Mouse (Mus musculus) limb, embryonic 12.5 days (tissue): ENCODE results near the gene Cacnb4. TPM values are rescaled to one million over a fixed set of nuclear protein-coding genes. Genes with fewer than 3 reads are reported as not detected.

Experiments used
- ATAC-seq: fragments of 200-750 bp; cut with Nextera tagmentation; 2 replicates; pipeline ENCODE4 v1.8.0; 2017; ENCODE audit warnings: low read depth, moderate TSS enrichment; ENCODE audit not compliant: insufficient number of reproducible peaks, insufficient read depth, low FRiP score, low TSS enrichment
- H3K27ac ChIP-seq: fragments of 300-500 bp; sonication (generic); 2 replicates; pipeline ENCODE4 v1.5.1; 2016; ENCODE audit warnings: mild to moderate bottlenecking, moderate library complexity
- H3K27me3 ChIP-seq: fragments of 300-500 bp; sonication (generic); 2 replicates; pipeline ENCODE4 v1.6.1; 2016; ENCODE audit warnings: mild to moderate bottlenecking, moderate library complexity
- H3K36me3 ChIP-seq: fragments of 300-500 bp; sonication (generic); 2 replicates; pipeline ENCODE4 v1.6.1; 2016; ENCODE audit warnings: mild to moderate bottlenecking, moderate library complexity
- H3K4me1 ChIP-seq: fragments of 300-500 bp; sonication (generic); replicated peaks from 2 replicates; pipeline ENCODE4 v1.6.1; 2016
- H3K4me2 ChIP-seq: fragments of 300-500 bp; sonication (generic); 2 replicates; pipeline ENCODE4 v1.6.1; 2016; ENCODE audit warnings: mild to moderate bottlenecking, moderate library complexity
- H3K4me3 ChIP-seq: fragments of 300-500 bp; sonication (generic); replicated peaks from 2 replicates; pipeline ENCODE4 v1.5.1; 2016; ENCODE audit warnings: mild to moderate bottlenecking
- H3K9ac ChIP-seq: fragments of 300-500 bp; sonication (generic); replicated peaks from 2 replicates; pipeline ENCODE4 v1.6.1; 2016; ENCODE audit warnings: mild to moderate bottlenecking, moderate library complexity
- H3K9me3 ChIP-seq: fragments of 300-500 bp; sonication (generic); 2 replicates; pipeline ENCODE4 v1.6.1; 2016; ENCODE audit warnings: mild to moderate bottlenecking, moderate library complexity
- WGBS: fragments of 180-500 bp; shearing (Covaris S2); methylation state at CpG from one replicate; pipeline ENCODE4 v1.1.7; 2016; 5-methylcytosine and 5-hydroxymethylcytosine counted together
- polyA plus RNA-seq: library from polyadenylated mRNA; unstranded; fragments of >200 nt; fragmentation: Nextera tagmentation; extraction: Ambion mirVana; gene quantifications from 2 replicates; pipeline ENCODE4 v1.2.1, GENCODE M21; 2016

The Cacnb4 gene
- polyA plus RNA-seq, 1 experiment from 2014 or later, result 0.88 TPM

DNA sequence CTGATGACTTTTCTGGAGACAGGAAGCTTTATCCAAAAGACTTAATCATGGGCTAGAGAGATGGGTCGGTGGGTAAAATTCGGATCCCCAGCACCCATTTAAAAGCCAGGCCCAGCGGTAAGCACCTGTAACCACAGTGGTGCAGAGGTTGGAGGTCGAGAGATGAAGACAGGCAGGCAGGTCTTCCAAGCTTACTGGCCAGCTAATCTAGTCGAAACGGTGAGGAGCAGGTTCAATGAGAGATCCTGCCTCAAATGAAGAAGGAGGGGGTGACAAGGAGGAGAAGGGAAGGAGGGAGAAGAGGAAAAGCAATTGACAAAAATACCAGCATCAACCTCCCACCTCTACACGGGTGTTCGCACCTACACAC, 72.0 kb downstream of the Cacnb4 start:
- Histone ChIP-seq H3K4me2 (no peak overlapping the region), H3K4me3 (no peak overlapping the region), H3K27me3 (no peaks in the 10 kb centered on the region), H3K36me3 (no peaks in the 10 kb centered on the region), H3K4me1 (no peaks in the 10 kb centered on the region), H3K9ac (no peak overlapping the region), H3K27ac (no peak overlapping the region), H3K9me3 (no peaks in the 10 kb centered on the region)
- ATAC-seq, result no peak
- 83% methylated on average over 8 of the region's 8 CpGs for WGBS

DNA sequence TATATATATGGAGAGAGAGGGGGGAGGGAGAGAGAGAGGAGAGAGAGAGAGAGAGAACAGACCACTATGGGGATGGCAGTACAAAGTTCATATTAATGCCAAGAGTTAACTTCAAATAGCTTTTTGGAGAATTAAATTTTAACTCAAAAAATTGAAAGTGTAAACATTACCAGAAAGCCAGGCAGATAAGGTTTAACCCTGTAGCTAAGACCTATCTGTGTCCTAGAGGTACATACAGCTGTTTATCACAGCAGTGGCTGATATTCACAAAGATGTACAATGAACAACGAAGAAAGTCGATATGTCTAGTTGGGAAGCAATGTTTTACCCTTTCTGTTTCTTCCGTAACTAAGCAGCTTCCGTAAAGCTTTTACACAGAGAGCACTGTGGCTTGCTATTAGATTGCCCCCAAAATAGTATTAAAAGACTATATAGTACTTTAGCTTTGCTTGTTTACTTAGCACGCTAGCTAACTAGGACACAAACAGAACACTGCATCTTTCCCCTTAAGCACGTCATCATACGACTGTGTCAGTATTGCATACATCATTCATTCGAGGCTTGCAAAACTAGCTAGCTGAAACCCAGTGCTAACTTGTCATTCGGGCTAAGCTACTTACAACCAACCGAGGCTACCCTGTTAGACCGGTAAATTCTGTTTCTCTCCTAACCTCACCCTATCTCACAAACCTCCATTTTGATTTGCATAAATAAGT, 72.5 kb downstream of the Cacnb4 start:
- Histone ChIP-seq H3K9ac (no peak overlapping the region), H3K36me3 (no peaks in the 10 kb centered on the region), H3K9me3 (no peaks in the 10 kb centered on the region), H3K27ac (no peak overlapping the region), H3K4me1 (no peaks in the 10 kb centered on the region), H3K4me2 (no peak overlapping the region), H3K27me3 (no peaks in the 10 kb centered on the region), H3K4me3 (no peak overlapping the region)
- WGBS, result 88% methylated on average over 11 of the region's 11 CpGs
- ATAC-seq, result no peak

DNA sequence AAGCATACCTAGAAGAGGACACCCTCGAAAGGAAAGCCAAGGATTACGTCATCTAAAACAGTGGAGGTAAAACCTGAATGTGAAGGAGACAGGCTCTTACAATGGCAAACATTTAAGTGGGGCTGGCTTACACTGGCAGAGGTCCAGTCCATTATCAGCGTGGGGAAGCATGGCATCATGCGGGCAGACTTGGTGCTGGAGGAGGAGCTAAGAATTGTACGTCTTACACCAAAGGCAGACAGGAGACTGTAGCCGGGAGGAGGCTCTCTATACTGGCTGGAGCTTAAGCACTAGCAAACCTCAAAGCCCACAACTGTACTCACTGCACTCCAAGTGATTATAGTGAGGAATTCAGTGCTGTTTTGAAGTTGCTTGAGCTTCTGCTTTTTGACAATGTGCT, 73.2 kb downstream of the Cacnb4 start:
- Histone ChIP-seq H3K36me3 (no peaks in the 10 kb centered on the region), H3K9me3 (0 out of 2 replicates have a peak, but pooled peaks cover 4% of the 10 kb centered on the region), H3K4me3 (no peak overlapping the region), H3K27me3 (no peaks in the 10 kb centered on the region), H3K4me2 (no peak overlapping the region), H3K4me1 (no peaks in the 10 kb centered on the region), H3K27ac (no peak overlapping the region), H3K9ac (no peak overlapping the region)
- WGBS, result 84% methylated on average over 6 of the region's 6 CpGs
- ATAC-seq, result no peak

GRCm38 (mm10) chr2:52602921-52603320, 73.7 kb downstream of the Cacnb4 start:
- 0 out of 2 replicates have a peak, but pooled peaks cover 4% of the 10 kb centered on the region for H3K9me3 ChIP-seq
- WGBS, result 94% methylated on average over 8 of the region's 8 CpGs
- H3K27ac ChIP-seq, result no peak overlapping the region
- no peaks in the 10 kb centered on the region for H3K4me1 ChIP-seq
- H3K4me2 ChIP-seq, result no peak overlapping the region
- H3K9ac ChIP-seq, result no peak overlapping the region
- no peaks in the 10 kb centered on the region for H3K27me3 ChIP-seq
- no peak for ATAC-seq
- H3K36me3 ChIP-seq, result no peaks in the 10 kb centered on the region
- H3K4me3 ChIP-seq, result no peak overlapping the region

- Histone ChIP-seq H3K27ac (no peak overlapping the region), H3K9me3 (0 out of 2 replicates have a peak, but pooled peaks cover 4% of the 10 kb centered on the region), H3K4me3 (no peak overlapping the region), H3K4me2 (no peak overlapping the region), H3K9ac (no peak overlapping the region), H3K4me1 (no peaks in the 10 kb centered on the region), H3K36me3 (no peaks in the 10 kb centered on the region), H3K27me3 (no peaks in the 10 kb centered on the region)
- WGBS, result 80% methylated on average over 2 of the region's 2 CpGs
- ATAC-seq, result no peak
Measured at GRCm38 (mm10) chr2:52602228-52602627, 74.4 kb downstream of the Cacnb4 start.

DNA sequence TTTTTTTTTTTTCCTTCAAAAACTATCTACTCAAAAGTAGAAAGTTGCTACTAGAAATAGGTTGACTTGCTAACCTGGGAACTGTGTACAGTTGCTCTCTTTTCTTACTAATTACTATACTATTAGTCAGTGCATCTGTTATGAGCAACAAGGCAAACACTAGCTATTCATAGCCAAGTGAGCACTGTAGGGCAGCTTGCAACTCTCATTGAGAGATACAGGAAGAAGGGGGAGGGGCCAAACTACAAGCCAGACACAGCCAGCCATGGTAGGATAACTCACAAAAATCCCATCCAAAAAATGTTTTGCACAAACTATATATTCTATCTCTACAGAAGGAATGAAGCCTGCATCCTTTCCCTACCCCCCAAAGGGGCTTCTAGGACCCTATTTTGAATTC, 79.1 kb downstream of the Cacnb4 start:
- Histone ChIP-seq H3K4me3 (no peak overlapping the region), H3K4me2 (no peak overlapping the region)

DNA sequence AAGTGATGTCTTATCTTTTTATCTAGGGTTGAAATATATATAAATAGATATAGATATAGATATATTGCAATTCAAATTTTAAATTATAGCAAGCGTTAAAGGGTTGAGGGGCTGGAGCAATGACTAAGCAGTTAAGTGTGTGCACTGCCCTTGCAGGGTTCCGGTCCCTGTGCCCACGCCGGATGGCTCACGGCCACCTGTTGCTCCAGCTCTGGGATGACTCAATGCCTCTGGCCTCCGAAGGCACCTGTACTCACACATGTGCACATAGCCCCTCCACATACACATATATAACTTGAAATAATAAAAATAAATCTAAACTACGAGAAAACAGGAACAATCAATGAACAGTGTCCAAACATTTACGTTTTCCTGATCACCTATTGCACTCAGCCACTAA, 82.8 kb downstream of the Cacnb4 start:
- ATAC-seq, result no peak
- H3K4me3 ChIP-seq, result no peak overlapping the region

More for the DNA sequence above, 79.1 kb downstream of the Cacnb4 start:
- H3K9ac ChIP-seq, result no peak overlapping the region
- no peaks in the 10 kb centered on the region for H3K27me3 ChIP-seq
- 0 out of 2 replicates have a peak, but pooled peaks cover 4% of the 10 kb centered on the region for H3K9me3 ChIP-seq
- H3K27ac ChIP-seq, result no peak overlapping the region
- no peaks in the 10 kb centered on the region for H3K36me3 ChIP-seq
- no peak for ATAC-seq
- H3K4me1 ChIP-seq, result peaks cover 9% of the 10 kb centered on the region

GRCm38 (mm10) chr2:52593260-52593659, 83.4 kb downstream of the Cacnb4 start:
- WGBS, result 39% methylated on average over 5 of the region's 5 CpGs

More for the DNA sequence above, 82.8 kb downstream of the Cacnb4 start:
- peaks cover 33% of the 10 kb centered on the region for H3K4me1 ChIP-seq
- no peak overlapping the region for H3K27ac ChIP-seq
- no peak overlapping the region for H3K9ac ChIP-seq
- H3K9me3 ChIP-seq, result 0 out of 2 replicates have a peak, but pooled peaks cover 4% of the 10 kb centered on the region
- WGBS, result 81% methylated on average over 8 of the region's 8 CpGs
- no peaks in the 10 kb centered on the region for H3K27me3 ChIP-seq
- no peaks in the 10 kb centered on the region for H3K36me3 ChIP-seq
- no peak overlapping the region for H3K4me2 ChIP-seq

GRCm38 (mm10) chr2:52590970-52591347, 85.7 kb downstream of the Cacnb4 start:
- Histone ChIP-seq H3K4me2 (peak overlapping the region; percentile 31), H3K27me3 (no peaks in the 10 kb centered on the region), H3K4me1 (peaks cover 33% of the 10 kb centered on the region), H3K9me3 (no peaks in the 10 kb centered on the region), H3K9ac (no peak overlapping the region), H3K36me3 (no peaks in the 10 kb centered on the region), H3K4me3 (no peak overlapping the region), H3K27ac (no peak overlapping the region)
- under 1% methylated on average over 5 of the region's 5 CpGs for WGBS
- peak; percentile 43; the same call in 1 of the 2 replicates for ATAC-seq

More at GRCm38 (mm10) chr2:52593260-52593659, 83.4 kb downstream of the Cacnb4 start:
- Histone ChIP-seq H3K9me3 (no peaks in the 10 kb centered on the region), H3K27me3 (no peaks in the 10 kb centered on the region), H3K4me2 (no peak overlapping the region), H3K9ac (no peak overlapping the region), H3K4me3 (no peak overlapping the region), H3K4me1 (peaks cover 33% of the 10 kb centered on the region), H3K36me3 (no peaks in the 10 kb centered on the region), H3K27ac (peak overlapping the region; percentile 64)
- ATAC-seq, result peak; percentile 55; the same call in 1 of the 2 replicates

DNA sequence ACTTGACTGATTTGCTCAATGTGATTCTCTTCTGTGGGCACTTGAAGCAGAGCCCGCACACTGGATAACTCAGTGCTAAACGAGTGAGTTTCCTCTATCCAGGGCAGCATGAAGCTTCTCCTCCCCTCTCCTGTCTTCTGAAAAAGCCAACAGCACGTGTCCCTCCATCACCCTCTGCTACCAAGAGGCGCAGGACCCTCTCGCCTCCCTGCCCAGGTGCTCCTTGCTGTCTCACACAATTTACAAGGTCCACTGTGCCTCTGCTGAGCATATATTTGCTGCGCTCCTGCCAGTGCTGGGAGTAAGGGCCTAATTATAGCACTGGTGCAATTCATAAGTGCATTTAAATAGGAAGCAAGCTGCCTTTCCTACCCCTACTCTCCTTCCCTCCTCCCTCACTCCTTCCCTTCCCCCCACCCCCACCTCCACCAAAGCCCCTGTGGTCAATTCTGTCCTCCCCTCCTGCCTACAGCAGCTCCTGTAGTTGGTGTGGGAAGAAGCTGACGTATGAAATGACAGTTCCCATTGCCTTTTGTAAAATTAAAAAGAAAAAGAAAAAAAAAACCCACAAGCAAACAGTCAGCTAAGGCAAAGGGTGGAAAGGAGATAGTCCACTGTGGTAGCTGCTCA, 86.2 kb downstream of the Cacnb4 start:
- ATAC-seq, result no peak
- Histone ChIP-seq H3K9ac (0 out of 2 replicates have a peak overlapping the region, but pooled peaks have one; percentile 18), H3K4me1 (peaks cover 33% of the 10 kb centered on the region), H3K9me3 (no peaks in the 10 kb centered on the region), H3K4me3 (no peak overlapping the region), H3K27ac (peak overlapping the region; percentile 12; the same call in 1 of the 2 replicates), H3K4me2 (peak overlapping the region; percentile 31), H3K36me3 (no peaks in the 10 kb centered on the region), H3K27me3 (no peaks in the 10 kb centered on the region)
- WGBS, result 35% methylated on average over 7 of the region's 7 CpGs

GRCm38 (mm10) chr2:52589514-52589913, 87.1 kb downstream of the Cacnb4 start:
- H3K4me2 ChIP-seq, result no peak overlapping the region
- no peaks in the 10 kb centered on the region for H3K9me3 ChIP-seq
- ATAC-seq, result no peak
- no peaks in the 10 kb centered on the region for H3K27me3 ChIP-seq
- no peaks in the 10 kb centered on the region for H3K36me3 ChIP-seq
- H3K4me3 ChIP-seq, result no peak overlapping the region
- H3K27ac ChIP-seq, result no peak overlapping the region
- 90% methylated on average over 4 of the region's 4 CpGs for WGBS
- H3K9ac ChIP-seq, result no peak overlapping the region
- peaks cover 33% of the 10 kb centered on the region for H3K4me1 ChIP-seq
